Mouse (Mus musculus) bone marrow, adult 2 months (tissue): ENCODE measurements around the gene Csk. TPM values are rescaled to one million over a fixed set of nuclear protein-coding genes. Genes with fewer than 3 reads are reported as not detected.

Experiments
- H3K27ac ChIP-seq: fragments of 200-500 bp; 2 replicates; pipeline ENCODE4 v1.5.1; 2012; ENCODE audit warnings: low read depth, mild to moderate bottlenecking, control low read depth, inconsistent platforms, low read length; ENCODE audit not compliant: control insufficient read depth, poor library complexity, insufficient read depth
- H3K4me1 ChIP-seq: fragments of 200-500 bp; 2 replicates; pipeline ENCODE4 v1.6.1; 2011; ENCODE audit warnings: low read length; ENCODE audit not compliant: control insufficient read depth, insufficient read depth
- H3K4me3 ChIP-seq: fragments of 200-500 bp; replicated peaks from 2 replicates; pipeline ENCODE3; 2011; ENCODE audit warnings: mild to moderate bottlenecking, low read depth, low read length, control low read depth; ENCODE audit not compliant: control insufficient read depth
- CTCF ChIP-seq: fragments of 200-500 bp; IDR thresholded peaks from 2 replicates; pipeline ENCODE4 v1.5.1; 2011; ENCODE audit warnings: low read length, control low read depth; ENCODE audit not compliant: control insufficient read depth, insufficient read depth
- POLR2A ChIP-seq: fragments of 200-500 bp; IDR thresholded peaks from 2 replicates; pipeline ENCODE4 v1.6.1; 2011; ENCODE audit warnings: low read depth, mild to moderate bottlenecking, control low read depth, low read length, borderline replicate concordance; ENCODE audit not compliant: control insufficient read depth
- WGBS: fragments of 180-500 bp; shearing (Covaris S2); methylation state at CpG from one replicate; pipeline ENCODE4 v1.1.7; 2018; 5-methylcytosine and 5-hydroxymethylcytosine counted together
- polyA plus RNA-seq: library from polyadenylated mRNA; stranded (reverse); fragments of >200 nt; gene quantifications from 2 replicates; pipeline ENCODE4 v1.2.4, GENCODE M21; 2011; ENCODE audit warnings: low replicate concordance; ENCODE audit not compliant: missing spikeins, insufficient read depth, insufficient read length

Csk gene
- polyA plus RNA-seq, 1 experiment: 99.8 TPM

DNA sequence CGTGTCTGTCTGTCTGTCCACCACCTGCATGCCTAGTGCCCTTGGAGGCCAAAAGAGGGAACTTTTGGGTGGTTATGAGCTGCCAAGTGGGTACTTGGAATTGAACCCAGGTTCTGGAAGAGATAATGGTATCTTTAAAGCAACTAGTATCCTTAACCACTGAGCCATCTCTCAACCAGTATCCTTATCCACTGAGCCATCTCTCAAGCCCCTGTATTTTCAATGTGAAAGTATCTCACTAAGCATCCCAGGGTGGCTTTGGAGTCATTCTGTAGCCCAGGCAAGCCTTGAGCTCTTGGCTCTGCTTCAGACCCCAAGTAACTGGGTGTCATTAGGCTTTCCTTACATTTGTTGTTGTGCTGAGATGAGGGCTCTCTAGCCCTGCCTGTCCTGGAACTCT lies 1.5 kb upstream of the Csk start:
- Histone ChIP-seq H3K4me3 (no peak overlapping the region), H3K27ac (no peak overlapping the region), H3K4me1 (peaks cover 11% of the 10 kb centered on the region)
- WGBS: 74% methylated on average over 1 of the region's 1 CpGs
- TF ChIP-seq POLR2A (no peak), CTCF (no peak)

DNA sequence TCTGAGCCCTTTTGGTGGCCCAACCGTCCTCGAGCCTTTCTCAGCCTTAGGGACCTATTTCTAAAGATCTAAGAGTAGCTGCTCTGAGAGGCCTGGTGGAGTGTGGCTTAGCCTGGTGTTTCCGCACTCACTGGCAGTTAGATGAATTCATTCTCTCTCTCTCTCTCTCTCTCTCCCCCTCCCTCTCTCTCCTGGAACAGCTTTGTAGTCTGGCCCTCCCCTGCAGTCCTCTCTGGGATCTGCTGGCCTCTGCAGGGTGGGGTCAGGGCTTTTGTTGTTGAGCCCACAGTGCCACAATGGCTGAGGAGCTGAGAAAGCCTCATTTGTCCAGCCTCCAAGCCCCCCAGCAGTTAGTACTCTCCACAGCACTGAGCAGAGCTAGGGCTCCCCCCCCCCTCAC lies 576 bp downstream of the Csk start:
- H3K4me1 ChIP-seq: peaks cover 11% of the 10 kb centered on the region
- peak overlapping the region; percentile 56 for H3K27ac ChIP-seq
- WGBS: 59% methylated on average over 3 of the region's 3 CpGs
- H3K4me3 ChIP-seq: no peak overlapping the region
- TF ChIP-seq CTCF: no peak
- no peak for TF ChIP-seq POLR2A

DNA sequence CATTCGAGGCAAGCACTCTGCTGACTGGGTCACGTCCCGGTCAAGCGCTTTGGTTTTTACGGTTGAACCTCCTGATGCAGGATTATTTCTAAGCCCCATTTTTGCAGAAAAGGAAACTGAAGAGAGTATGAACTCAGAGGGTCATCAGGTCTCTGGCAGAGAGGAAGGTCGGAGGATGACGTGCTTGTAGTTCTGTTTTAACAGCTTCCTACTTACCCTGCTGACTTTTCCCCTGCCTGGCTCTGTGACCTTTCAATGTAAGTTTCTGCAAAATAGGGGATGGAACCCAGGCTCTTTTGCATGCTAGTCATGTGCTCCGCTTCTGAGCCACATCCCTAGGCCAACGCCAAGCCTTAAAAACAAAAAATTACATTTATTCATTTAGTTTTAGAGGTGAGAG lies 1.1 kb downstream of the Csk start:
- Histone ChIP-seq H3K4me3 (no peak overlapping the region), H3K4me1 (peaks cover 13% of the 10 kb centered on the region), H3K27ac (peak overlapping the region; percentile 93; the same call in 1 of the 2 replicates)
- 44% methylated on average over 9 of the region's 9 CpGs for WGBS
- TF ChIP-seq CTCF (no peak), POLR2A (no peak)

DNA sequence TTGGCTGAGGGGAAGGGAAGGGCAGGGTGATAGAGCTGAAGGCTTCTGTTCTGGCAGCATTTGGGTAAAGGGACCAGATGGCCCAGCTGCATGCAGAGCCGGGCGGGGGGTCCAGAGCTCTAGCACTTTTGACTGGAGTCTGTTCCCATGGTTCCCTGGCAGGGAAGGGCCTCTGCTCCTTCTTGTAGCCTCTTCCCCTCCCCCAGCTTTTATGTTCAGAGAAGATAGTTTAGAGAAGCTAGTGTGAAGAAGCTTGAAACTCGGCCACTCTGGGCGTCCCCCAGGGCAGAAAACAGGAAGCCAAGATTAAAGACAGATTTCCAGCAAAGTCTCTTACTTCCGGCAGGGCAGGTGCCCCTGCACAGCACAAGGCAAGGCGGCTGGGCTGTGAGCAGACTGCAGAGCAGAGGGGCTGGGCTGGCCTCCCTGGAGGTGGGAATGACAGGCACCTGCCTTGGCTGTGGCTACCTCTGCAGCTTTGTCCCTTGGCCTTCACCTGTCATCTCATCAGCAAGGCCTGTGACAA lies 2.6 kb downstream of the Csk start:
- peak overlapping the region; percentile 93 for H3K27ac ChIP-seq
- peaks cover 13% of the 10 kb centered on the region for H3K4me1 ChIP-seq
- 6% methylated on average over 6 of the region's 6 CpGs for WGBS
- peak overlapping the region; percentile 13 for H3K4me3 ChIP-seq
- TF ChIP-seq CTCF (no peak), POLR2A (peak; percentile 48; the same call in 1 of the 2 replicates)

DNA sequence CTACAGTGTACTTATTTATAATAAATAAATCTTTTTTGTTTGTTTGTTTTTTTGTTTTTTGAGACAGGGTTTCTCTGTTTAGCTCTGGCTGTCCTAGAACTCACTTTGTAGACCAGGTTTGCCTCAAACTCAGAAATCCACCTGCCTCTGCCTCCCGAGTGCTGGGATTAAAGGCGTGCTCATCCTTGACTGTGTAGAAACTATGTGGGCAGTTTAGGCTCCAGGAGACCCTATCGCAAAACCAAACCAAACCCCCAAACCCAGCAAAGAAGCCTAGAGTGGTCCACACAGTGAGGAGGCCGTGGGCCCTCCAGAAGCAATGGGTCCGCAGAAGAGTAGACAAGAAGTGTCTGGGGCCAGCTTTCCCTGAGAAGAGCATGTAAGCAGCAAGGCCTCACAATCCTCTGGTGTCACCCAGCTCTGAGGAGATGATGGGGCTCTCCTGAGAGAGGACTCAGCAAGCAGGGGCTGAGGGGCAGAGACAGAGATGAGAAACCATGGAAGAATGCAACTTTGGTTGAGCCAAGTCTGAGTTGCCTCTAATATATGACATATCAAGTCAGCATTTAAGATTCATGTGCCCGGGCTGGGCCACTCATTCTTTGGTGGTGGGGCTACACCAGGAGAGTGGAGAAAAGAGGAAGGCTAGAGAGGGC lies 3.2 kb downstream of the Csk start:
- whole genome bisulfite sequencing: 72% methylated on average over 6 of the region's 6 CpGs
- Histone ChIP-seq H3K4me3 (no peak overlapping the region), H3K4me1 (peaks cover 13% of the 10 kb centered on the region), H3K27ac (peak overlapping the region; percentile 93)
- TF ChIP-seq CTCF: no peak

DNA sequence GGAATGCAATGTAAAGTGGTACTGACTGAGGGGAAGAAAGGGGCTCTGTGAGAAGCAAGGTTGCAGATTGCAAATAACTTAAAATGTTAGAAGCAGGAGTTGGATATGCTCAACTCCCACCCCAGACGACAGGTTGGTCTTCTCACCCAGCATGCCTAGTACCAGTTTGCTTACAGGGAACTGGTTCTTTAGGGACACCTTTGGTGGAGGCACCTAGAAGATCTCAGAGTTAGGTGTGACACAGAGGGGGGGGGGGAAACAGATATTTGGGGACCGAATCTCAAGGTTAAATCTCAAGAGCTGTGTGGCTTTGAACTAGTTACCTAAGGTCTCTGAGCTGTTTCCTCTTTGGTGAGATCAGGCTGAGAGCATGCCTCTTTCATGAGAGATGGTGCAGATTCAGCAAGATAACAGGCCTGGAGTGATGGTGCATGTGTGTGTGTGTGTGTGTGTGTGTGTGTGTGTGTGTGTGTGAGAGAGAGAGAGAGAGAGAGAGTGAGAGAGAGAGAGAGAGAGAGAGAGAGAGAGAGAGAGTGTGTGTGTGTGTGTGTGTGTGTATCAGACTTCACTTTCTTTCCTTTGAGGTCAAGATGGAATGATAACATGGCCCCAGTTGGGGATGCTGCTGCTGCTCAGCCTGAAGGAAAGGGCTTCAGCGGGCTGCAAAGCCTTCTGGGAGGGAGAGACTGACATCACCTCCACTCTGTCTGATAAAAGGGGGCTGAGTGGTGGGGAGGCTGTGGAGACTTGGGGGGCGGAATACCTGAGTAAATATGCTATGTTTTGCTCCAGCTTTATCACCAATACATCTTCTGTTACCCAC lies 5.9 kb downstream of the Csk start:
- Histone ChIP-seq H3K4me1 (peaks cover 16% of the 10 kb centered on the region), H3K4me3 (no peak overlapping the region), H3K27ac (peak overlapping the region; percentile 94)
- TF ChIP-seq CTCF (no peak), POLR2A (no peak)
- WGBS: 31% methylated on average over 4 of the region's 4 CpGs

DNA sequence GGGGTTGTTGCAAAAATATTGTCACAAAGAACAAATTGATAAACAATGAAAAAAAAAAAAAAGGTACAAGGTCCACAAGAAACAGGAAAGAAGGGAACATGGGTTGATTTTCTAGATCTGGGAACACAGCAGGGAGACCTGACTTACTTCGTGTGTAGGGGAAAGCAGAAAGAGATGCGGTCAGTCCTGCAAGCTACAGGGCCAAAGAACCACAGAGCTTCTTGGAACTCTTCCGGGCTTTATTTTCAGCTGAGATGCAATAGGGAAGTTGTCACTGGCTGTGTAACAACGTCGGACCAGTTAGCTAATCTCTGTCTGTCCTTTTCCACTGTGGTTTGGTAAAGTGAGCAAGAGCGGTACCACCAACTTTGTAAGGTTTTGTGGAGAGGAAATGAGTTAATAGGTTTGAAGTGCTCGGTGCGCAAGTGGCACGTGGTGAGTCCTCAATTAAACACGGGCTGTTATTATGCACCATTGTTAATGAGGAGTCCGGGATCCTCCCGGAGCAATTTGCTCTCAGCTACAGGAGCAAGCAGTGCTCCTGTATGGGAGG lies 6.8 kb downstream of the Csk start:
- H3K27ac ChIP-seq: peak overlapping the region; percentile 94
- WGBS: 4% methylated on average over 12 of the region's 12 CpGs
- H3K4me3 ChIP-seq: no peak overlapping the region
- peaks cover 19% of the 10 kb centered on the region for H3K4me1 ChIP-seq
- no peak for TF ChIP-seq CTCF
- no peak for TF ChIP-seq POLR2A

DNA sequence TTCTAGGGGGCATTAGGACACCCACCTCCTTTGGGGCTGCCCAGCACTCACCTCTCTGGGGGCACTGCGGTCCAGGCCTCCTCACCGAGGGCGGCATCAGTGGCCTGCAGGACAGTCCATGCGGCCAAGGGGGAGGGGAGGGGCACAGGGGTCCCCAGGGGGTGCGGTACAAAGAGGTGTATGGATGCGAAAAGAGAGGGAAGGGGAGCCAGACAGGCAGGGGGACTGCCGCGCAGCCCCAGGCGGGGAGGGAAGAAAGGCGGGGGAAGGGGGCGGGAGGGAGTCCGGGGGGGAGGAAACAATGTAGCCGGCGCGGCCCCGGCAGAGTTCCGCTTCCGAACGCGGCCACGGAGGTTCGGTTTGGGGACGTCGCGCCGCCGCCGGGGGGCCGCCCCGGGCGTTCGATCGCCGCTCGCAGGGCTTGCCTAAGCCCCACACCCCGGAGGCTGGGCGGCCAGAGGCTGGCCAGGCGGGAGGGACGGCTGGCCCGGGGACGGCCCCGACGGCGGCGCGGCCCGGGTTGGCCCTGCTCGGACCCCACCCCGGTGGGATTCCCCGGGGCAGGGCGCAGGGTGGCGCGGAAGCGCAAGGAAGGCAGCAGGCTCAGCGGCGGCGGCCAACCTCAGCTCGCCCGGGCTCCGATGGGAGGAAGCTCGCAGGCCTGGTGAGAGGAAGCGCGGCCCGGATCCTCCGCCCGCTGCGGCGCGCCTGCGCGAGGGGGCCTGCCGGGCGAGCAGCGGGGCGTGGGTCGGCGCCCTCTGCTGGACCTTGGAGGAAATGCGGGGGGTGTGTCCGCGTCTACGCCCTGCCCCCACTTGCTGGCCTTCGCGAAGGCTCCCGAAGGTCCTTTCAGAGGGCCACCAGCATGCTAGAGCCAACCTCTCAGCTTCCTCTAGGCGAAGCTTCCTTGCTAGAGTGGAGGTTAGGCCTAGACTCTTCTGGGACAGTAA lies 8.2 kb downstream of the Csk start:
- under 1% methylated on average over 81 of the region's 85 CpGs for WGBS
- peak overlapping the region; percentile 88 for H3K4me3 ChIP-seq
- H3K27ac ChIP-seq: peak overlapping the region; percentile 100
- TF ChIP-seq POLR2A (peak; percentile 88; the same call in 1 of the 2 replicates), CTCF (peak; percentile 90)
- H3K4me1 ChIP-seq: peaks cover 22% of the 10 kb centered on the region
